Mouse (Mus musculus) embryonic facial prominence, embryonic 14.5 days (tissue): Measurements from ENCODE around the gene Tcf20. TPM values are rescaled to one million over a fixed set of nuclear protein-coding genes. Genes with fewer than 3 reads are reported as not detected.
"Not testable (repeated sequence)": the region's sequence is repeated elsewhere in the genome, so short reads cannot be mapped to it uniquely, and the experiment has no call there.

ENCODE experiments used
- ATAC-seq: fragments of 200-750 bp; cut with Nextera tagmentation; 2 replicates; pipeline ENCODE4 v1.8.0; 2017; ENCODE audit warnings: low read depth, moderate number of reproducible peaks, moderate TSS enrichment
- DNase-seq: peaks from one replicate; pipeline ENCODE4 v3.0.0-alpha.2; 2015; ENCODE audit warnings: low spot score
- H3K27ac ChIP-seq: fragments of 300-500 bp; sonication (generic); replicated peaks from 2 replicates; pipeline ENCODE4 v1.5.1; 2014; ENCODE audit warnings: low read depth, mild to moderate bottlenecking, low read length, moderate library complexity
- H3K27me3 ChIP-seq: fragments of 300-500 bp; sonication (generic); replicated peaks from 2 replicates; pipeline ENCODE4 v1.6.1; 2014; ENCODE audit warnings: low read length; ENCODE audit not compliant: control insufficient read depth, insufficient read depth
- H3K36me3 ChIP-seq: fragments of 300-500 bp; sonication (generic); 2 replicates; pipeline ENCODE4 v1.6.1; 2014; ENCODE audit warnings: low read length, mixed read lengths; ENCODE audit not compliant: control insufficient read depth, insufficient read depth
- H3K4me1 ChIP-seq: fragments of 300-500 bp; sonication (generic); 2 replicates; pipeline ENCODE4 v1.6.1; 2014; ENCODE audit warnings: antibody characterized with exemption, low read length; ENCODE audit not compliant: control insufficient read depth, insufficient read depth
- H3K4me2 ChIP-seq: fragments of 300-500 bp; sonication (generic); 2 replicates; pipeline ENCODE4 v1.6.1; 2014; ENCODE audit warnings: low read depth, mild to moderate bottlenecking, low read length, moderate library complexity, mixed read lengths
- H3K4me3 ChIP-seq: fragments of 300-500 bp; sonication (generic); 2 replicates; pipeline ENCODE4 v1.5.1; 2014; ENCODE audit warnings: low read depth, mild to moderate bottlenecking, low read length
- H3K9ac ChIP-seq: fragments of 300-500 bp; sonication (generic); 2 replicates; pipeline ENCODE4 v1.6.1; 2014; ENCODE audit warnings: low read depth, mild to moderate bottlenecking, low read length, moderate library complexity, mixed read lengths
- H3K9me3 ChIP-seq: fragments of 300-500 bp; sonication (generic); 2 replicates; pipeline ENCODE4 v1.6.1; 2016; ENCODE audit warnings: low read length; ENCODE audit not compliant: control insufficient read depth
- WGBS: fragments of 180-500 bp; shearing (Covaris S2); extraction: QIAGEN DNeasy Blood & Tissue Kit; methylation state at CpG from one replicate; pipeline ENCODE4 v1.1.7; 2014; 5-methylcytosine and 5-hydroxymethylcytosine counted together
- polyA plus RNA-seq: library from polyadenylated mRNA; unstranded; fragments of >200 nt; fragmentation: Nextera tagmentation; extraction: Ambion mirVana; gene quantifications from 2 replicates; pipeline ENCODE4 v1.2.1, GENCODE M21; 2014

Gene Tcf20
- polyA plus RNA-seq, 1 experiment from 2014 or later = 11.3 TPM

DNA sequence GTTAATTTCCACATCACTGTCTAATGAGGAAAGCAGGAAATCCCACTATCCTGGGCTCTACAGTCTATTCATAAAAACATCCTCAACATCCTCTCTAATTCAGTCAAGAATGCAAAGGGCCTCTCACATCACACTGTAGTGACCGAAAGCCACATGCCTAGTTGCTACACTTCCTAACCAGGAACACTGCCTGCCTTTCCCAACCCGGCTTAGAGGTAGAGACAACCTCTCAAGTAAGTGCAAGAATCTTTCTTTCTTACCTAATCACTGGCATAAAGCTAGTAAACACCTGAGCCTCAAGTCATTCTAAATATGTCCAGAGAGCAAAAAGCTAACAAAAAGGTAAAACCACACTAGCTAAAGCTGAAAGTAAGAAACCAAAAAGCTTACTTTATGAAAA, 110.8 kb downstream of the Tcf20 start:
- H3K9ac ChIP-seq = no peak overlapping the region
- no peak for DNase-seq
- H3K4me1 ChIP-seq = no peaks in the 10 kb centered on the region
- no peak overlapping the region for H3K27ac ChIP-seq
- no peak overlapping the region for H3K4me2 ChIP-seq
- H3K4me3 ChIP-seq = no peak overlapping the region
- H3K36me3 ChIP-seq = no peaks in the 10 kb centered on the region
- WGBS = 73% methylated on average over 2 of the region's 2 CpGs
- ATAC-seq = no peak
- H3K9me3 ChIP-seq = no peaks in the 10 kb centered on the region
- no peaks in the 10 kb centered on the region for H3K27me3 ChIP-seq

DNA sequence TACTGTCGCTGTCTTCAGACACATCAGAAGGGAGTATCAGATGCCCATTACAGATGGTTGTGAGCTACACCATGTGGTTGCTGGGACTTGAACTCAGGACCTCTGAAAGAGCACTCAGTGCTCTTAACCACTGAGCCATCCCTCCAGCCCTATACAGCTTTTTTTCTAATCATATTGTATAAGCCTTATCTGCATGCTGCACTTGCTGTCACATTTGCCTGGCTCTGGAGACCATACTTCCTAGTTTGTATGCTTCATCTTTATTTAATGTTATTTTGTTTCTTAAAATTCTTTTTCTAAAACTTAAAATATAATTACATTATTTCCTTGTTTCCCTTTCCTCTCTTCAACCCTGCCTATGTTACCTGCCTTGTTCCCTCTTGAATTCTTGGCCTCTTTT, 115.6 kb downstream of the Tcf20 start:
- no peak for DNase-seq
- no peaks in the 10 kb centered on the region for H3K9me3 ChIP-seq
- no peak overlapping the region for H3K9ac ChIP-seq
- no peaks in the 10 kb centered on the region for H3K36me3 ChIP-seq
- H3K4me1 ChIP-seq = no peaks in the 10 kb centered on the region
- WGBS = 96% methylated on average over 1 of the region's 1 CpGs
- no peak overlapping the region for H3K4me2 ChIP-seq
- no peak for ATAC-seq
- H3K4me3 ChIP-seq = no peak overlapping the region
- no peak overlapping the region for H3K27ac ChIP-seq
- no peaks in the 10 kb centered on the region for H3K27me3 ChIP-seq

GRCm38 (mm10) chr15:82866286-82866685, 121.4 kb downstream of the Tcf20 start:
- H3K4me1 ChIP-seq, H3K36me3 ChIP-seq, H3K4me3 ChIP-seq, H3K9ac ChIP-seq, H3K27ac ChIP-seq, H3K9me3 ChIP-seq, DNase-seq, H3K4me2 ChIP-seq, ATAC-seq, H3K27me3 ChIP-seq: not testable (repeated sequence)
- 98% methylated on average over 3 of the region's 3 CpGs for WGBS

- no peak overlapping the region for H3K27ac ChIP-seq
- H3K4me1 ChIP-seq = no peaks in the 10 kb centered on the region
- H3K27me3 ChIP-seq = no peaks in the 10 kb centered on the region
- 66% methylated on average over 1 of the region's 1 CpGs for WGBS
- 0 out of 2 replicates have a peak, but pooled peaks cover 4% of the 10 kb centered on the region for H3K9me3 ChIP-seq
- no peaks in the 10 kb centered on the region for H3K36me3 ChIP-seq
- H3K4me2 ChIP-seq = no peak overlapping the region
- no peak overlapping the region for H3K4me3 ChIP-seq
- DNase-seq = no peak
- ATAC-seq = no peak
- H3K9ac ChIP-seq = no peak overlapping the region
Observed at GRCm38 (mm10) chr15:82863674-82864073, 124.0 kb downstream of the Tcf20 start.

GRCm38 (mm10) chr15:82856652-82857378, 130.9 kb downstream of the Tcf20 start:
- no peak overlapping the region for H3K4me2 ChIP-seq
- H3K36me3 ChIP-seq = peaks cover 51% of the 10 kb centered on the region
- H3K9me3 ChIP-seq = no peaks in the 10 kb centered on the region
- no peak overlapping the region for H3K9ac ChIP-seq
- no peaks in the 10 kb centered on the region for H3K4me1 ChIP-seq
- H3K27me3 ChIP-seq = no peaks in the 10 kb centered on the region
- H3K27ac ChIP-seq = no peak overlapping the region
- H3K4me3 ChIP-seq = no peak overlapping the region
- DNase-seq = peak; percentile 59
- ATAC-seq = peak; percentile 85
- 49% methylated on average over 11 of the region's 11 CpGs for WGBS

GRCm38 (mm10) chr15:82856065-82856464, 131.6 kb downstream of the Tcf20 start:
- WGBS = 96% methylated on average over 2 of the region's 2 CpGs
- H3K36me3 ChIP-seq = peaks cover 58% of the 10 kb centered on the region
- ATAC-seq = no peak

GRCm38 (mm10) chr15:82839146-82839545, 148.5 kb downstream of the Tcf20 start:
- Histone ChIP-seq H3K27ac (no peak overlapping the region), H3K4me3 (no peak overlapping the region), H3K27me3 (no peaks in the 10 kb centered on the region), H3K4me1 (no peaks in the 10 kb centered on the region), H3K9me3 (no peaks in the 10 kb centered on the region), H3K9ac (no peak overlapping the region), H3K36me3 (peaks cover 6% of the 10 kb centered on the region; the same call in 1 of the 2 replicates), H3K4me2 (no peak overlapping the region)
- no peak for ATAC-seq
- DNase-seq = no peak
- WGBS = 96% methylated on average over 3 of the region's 3 CpGs

More at GRCm38 (mm10) chr15:82856065-82856464, 131.6 kb downstream of the Tcf20 start:
- H3K4me1 ChIP-seq = no peaks in the 10 kb centered on the region
- H3K9me3 ChIP-seq = no peaks in the 10 kb centered on the region
- H3K27ac ChIP-seq = no peak overlapping the region
- no peak overlapping the region for H3K4me3 ChIP-seq
- no peak overlapping the region for H3K4me2 ChIP-seq
- H3K27me3 ChIP-seq = no peaks in the 10 kb centered on the region
- no peak overlapping the region for H3K9ac ChIP-seq
- DNase-seq = no peak

DNA sequence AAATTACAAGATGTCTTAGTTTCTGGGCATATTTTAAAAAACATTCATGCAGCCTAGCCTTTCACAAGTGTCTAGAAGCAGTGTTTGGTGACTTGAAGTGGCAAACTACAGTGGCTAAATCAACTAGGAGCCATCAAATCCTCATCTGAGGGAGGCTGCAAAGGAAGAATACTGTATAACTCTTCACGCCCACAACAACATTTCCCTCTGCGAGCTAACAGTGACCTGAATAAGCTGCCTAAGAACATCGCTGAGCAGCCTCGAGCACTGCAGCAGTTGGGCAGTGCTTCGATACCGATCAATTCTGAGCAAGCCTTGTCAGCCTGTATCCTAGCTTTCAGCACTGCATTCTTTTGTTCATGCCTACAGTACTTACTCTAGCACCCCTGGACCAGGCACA, 157.8 kb downstream of the Tcf20 start:
- 90% methylated on average over 6 of the region's 6 CpGs for WGBS

GRCm38 (mm10) chr15:82825866-82826265, 161.8 kb downstream of the Tcf20 start:
- H3K27me3 ChIP-seq = no peaks in the 10 kb centered on the region
- H3K9me3 ChIP-seq = no peaks in the 10 kb centered on the region
- ATAC-seq (no peak), DNase-seq (no peak)
- H3K36me3 ChIP-seq = peaks cover 15% of the 10 kb centered on the region; the same call in 1 of the 2 replicates
- H3K27ac ChIP-seq = no peak overlapping the region
- H3K4me2 ChIP-seq = no peak overlapping the region
- no peaks in the 10 kb centered on the region for H3K4me1 ChIP-seq
- H3K4me3 ChIP-seq = no peak overlapping the region
- no peak overlapping the region for H3K9ac ChIP-seq

More for the DNA sequence above, 157.8 kb downstream of the Tcf20 start:
- H3K36me3 ChIP-seq = peaks cover 2% of the 10 kb centered on the region; the same call in 1 of the 2 replicates
- H3K9me3 ChIP-seq = no peaks in the 10 kb centered on the region
- no peaks in the 10 kb centered on the region for H3K27me3 ChIP-seq
- H3K4me2 ChIP-seq = no peak overlapping the region
- no peak overlapping the region for H3K27ac ChIP-seq
- no peak for ATAC-seq
- DNase-seq = no peak
- no peak overlapping the region for H3K9ac ChIP-seq
- H3K4me3 ChIP-seq = no peak overlapping the region
- no peaks in the 10 kb centered on the region for H3K4me1 ChIP-seq
